Mouse (Mus musculus): ENCODE measurements around the gene Mrpl10.

Mrpl10 gene

DNA sequence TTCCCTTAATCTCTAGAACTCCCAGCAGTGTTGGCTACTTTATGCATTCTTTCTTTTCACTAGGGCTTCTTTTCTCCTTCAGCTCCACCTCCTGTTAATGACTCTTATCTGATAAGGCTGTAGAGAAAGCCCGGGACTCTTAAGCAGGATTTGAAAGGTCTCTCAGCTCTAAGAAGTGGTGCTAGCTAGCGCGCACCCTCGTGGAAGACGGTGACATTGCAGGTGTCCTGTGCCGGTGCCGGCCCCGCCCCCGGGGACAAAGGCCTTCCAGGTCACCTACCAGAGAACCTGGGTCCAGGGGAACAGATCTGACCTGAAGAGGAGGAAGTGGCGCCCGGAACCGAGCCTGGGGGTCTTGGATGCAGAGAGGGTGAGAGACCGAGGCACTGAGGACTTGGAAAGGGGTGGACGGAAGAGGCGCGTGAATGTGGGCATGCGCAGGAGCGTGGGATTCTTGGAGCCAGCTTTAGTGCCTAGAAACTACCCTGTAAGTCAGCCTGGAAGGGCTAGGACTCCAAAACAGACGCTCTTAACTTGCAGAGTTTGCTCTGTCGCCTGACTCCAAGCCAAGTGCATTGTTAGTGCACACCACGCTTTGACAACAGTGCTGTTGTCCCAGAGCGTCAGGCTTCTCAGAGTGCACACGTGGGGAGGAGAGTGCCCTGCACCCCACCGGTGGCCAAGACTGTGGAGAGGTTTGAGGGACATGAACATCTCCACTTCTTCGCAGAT is 11.5 kb upstream of the Mrpl10 start, which contains the start of gene Scrn2:
Gene Scrn2 (plus strand): TSS at position 253 of the 732 bp plus-strand sequence.
- DNase-seq = peak; percentile 92

DNA sequence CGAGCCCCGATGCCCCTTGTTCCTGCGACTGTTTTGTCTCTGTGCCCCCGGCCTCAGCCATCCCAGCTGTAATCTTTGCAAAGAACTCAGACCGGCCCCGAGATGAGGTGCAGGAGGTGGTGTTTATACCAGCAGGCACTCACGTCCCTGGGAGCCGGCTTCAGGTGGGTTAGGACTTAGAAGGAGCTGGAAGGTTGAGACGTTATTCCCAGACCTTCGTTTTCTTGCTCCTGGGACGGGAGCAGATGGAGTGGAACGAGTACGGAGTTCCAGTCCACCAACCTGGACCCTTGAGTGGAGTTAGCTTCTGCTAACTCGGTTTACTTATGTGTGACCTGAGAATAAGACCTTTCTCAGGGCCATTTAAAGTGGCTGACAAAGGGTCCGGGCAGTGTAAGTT is 10.9 kb upstream of the Mrpl10 start:
- no peak for DNase-seq

DNA sequence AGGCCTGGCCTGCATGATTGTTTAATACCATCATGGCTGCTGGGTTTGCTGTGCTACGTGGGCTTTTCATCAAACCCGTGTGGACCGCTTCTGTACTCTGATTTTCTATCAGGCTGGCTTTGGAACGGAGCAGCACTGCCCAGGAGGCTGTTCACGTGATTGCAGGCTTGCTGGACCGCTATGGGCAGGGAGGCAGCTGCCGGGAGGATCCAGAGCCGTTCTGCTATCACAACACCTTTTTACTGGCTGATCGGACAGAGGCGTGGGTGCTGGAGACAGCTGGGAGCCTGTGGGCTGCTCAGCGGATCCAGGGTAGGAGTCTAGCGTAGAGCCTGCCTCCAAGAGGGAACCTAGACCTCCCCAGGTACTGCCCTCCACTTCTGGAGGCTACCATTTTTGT is 9.4 kb upstream of the Mrpl10 start:
- peak; percentile 34 to 59 for DNase-seq

DNA sequence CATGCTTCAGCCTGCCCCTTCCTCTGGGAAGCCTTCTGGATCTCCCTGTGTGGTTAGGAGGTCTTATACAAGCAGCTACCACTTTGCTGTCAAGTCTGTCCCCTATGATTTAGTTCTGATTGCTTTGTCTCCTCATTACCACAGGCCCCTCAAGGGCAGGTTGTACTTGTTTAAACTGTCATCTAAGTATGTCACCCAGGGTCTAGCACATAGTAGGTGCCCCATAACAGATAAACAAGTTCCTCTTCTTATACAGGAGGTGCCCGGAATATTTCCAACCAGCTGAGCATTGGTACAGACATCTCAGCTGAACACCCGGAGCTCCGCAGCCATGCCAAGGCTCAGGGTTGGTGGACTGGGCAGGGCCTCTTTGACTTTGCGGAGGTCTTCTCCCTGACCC is 8.9 kb upstream of the Mrpl10 start:
- no peak for DNase-seq

DNA sequence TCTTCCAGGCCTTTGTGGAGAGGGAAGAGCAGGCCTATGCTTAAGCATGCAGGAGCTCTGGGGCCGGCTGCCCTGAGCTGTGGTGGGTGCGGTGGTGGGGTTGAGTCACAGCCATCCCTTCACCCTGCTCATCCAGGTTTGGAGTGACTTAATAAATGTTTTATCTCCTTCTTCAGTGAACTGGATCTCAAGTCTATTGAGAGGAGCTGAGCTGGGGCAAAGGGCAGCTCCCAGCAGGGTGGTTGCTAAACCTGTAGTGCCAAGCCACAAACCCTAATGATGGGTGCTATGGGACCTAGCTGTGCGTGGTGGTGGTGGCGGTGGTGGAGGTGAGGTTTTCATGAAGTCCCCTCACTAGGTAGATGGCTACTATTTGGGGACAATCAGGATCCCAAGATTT is 7.6 kb upstream of the Mrpl10 start:
- no peak for DNase-seq

DNA sequence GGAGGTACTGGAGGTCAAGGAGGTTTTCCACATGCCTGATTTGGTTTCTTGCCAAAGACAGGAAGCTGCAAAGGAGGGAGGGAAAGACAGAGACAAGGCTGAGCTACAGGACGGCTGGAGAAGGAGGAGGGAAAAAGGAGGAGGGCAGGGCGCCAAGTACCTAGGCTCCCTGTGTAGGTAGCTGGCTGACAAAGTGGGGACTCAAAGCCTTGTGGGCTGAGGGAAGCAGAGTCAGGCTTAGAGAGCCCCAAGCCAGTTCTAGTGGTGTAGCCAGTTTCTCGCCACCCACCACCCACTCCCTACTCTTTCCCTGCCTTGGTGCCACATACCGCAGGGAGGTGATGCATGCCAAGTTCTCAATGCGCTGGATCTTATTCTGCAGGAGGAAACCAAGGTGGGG is 5.2 kb upstream of the Mrpl10 start:
- peak in 1 of 2 experiments; percentile 32 for DNase-seq

DNA sequence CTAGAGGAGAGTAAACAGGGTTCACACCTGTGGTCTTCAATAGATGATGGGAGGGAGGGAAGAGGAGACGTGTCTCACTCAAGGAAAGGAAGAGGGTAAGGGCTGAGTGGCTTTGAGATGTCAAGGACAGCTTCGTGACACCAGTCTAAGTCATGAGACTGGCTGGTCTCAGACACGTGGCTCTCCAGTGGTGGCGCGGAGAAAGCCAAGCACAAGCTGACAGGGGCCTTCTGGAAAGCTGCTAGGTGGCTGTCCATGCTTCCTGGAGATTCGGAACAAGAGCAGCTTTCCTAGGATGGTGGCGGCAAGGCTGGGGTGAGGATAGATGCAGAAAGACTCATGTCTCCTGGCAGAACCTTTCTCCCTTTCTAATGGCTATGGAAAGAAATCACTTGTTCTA is 2.5 kb upstream of the Mrpl10 start:
- DNase-seq = no peak

DNA sequence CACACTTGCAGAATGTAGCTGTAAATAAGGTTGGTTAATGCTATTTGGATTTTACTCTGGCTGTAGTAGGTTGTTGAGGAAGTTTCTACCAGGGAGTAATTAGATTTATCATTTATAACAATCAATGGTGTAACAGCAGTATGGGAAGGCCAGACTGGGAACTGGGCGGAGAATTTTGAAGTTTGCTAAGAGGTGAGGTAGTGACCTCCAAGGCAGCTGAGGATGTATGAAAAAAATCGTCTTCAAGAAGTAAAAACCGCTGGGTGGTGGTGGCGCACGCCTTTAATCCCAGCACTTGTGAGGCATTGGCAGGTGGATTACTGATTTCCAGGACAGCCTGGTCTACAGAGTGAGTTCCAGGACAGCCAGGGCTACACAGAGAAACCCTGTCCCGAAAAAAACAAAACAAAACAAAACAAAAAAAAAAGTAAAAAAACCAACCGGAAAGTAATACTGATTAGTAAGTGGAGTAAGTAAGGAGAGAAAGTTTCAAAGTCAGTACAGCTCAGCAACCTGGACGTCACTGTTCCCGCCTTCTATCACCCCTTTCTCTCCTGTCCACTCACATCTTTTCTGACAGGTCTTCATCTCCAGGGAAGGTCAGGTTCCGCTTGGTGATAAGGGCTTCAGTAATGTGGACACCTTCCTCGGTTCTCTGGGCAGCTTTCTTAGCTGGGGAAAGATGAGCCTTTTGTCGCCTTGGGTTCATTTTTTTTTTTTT is 899 bp upstream of the Mrpl10 start:
- DNase-seq = no peak

DNA sequence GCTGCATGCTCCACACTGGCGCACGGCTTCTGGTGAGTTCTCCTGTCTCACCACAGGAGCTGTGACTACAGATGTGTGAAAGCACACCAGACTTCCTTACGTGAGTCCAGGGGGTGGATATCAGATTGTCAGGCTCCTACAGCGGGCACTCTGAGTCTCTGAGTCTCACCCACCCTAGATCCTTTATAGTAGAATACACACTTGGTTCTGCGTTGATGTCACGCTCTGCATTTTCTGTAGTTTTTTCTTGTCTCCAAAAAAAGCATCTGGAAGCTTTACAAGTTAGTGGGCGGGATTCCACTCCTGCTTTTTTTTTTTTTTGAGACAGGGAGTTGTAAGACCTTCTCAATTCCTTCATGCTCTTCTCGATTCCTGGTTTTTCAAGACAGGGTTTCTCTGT is 3.5 kb downstream of the Mrpl10 start:
- DNase-seq = no peak

DNA sequence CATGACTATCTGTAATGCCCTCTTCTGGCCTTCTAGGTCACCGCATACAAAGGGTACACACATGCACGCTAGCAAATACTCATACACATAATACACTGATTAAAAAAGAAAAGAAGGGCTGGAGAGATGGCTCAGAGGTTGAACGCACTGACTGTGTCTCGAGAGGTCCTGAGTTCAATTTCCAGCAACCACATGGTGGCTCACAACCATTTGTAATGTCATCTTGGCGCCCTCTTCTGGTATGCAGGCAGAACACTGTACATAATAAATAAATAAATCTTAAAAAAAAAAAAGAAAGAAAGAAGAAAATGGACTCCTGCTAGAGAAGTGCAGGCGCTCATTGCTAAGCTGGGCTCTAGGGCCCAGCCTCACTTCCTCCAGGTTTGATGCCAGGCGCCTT is 4.5 kb downstream of the Mrpl10 start:
- no peak for DNase-seq

DNA sequence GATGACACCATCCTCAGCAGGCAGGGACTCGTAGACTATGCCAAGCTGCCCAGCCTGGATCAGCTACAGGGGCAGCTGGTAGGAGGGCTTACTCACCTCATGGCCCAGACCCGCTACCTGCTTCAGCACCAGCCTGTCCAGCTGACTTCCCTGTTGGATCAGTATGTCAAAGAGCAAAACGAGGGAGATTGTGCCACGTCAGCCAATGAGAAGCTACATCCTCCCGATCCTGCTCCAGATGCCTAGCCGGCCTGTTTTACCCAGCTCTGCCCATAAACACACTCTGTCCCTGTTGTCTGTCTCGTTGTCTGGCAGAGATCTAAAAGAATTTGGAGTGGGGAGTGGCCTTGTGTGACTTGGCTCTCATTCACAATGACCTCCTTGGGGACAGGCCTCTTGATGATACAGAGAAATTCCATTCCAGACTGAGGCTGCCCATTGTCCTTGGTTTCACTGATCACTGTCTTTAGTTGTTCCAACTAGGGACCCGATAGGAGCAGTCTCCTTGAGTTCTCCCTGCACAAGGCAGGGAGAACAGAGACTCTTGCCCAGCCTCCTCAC is 6.8 kb downstream of the Mrpl10 start:
- no peak for DNase-seq

DNA sequence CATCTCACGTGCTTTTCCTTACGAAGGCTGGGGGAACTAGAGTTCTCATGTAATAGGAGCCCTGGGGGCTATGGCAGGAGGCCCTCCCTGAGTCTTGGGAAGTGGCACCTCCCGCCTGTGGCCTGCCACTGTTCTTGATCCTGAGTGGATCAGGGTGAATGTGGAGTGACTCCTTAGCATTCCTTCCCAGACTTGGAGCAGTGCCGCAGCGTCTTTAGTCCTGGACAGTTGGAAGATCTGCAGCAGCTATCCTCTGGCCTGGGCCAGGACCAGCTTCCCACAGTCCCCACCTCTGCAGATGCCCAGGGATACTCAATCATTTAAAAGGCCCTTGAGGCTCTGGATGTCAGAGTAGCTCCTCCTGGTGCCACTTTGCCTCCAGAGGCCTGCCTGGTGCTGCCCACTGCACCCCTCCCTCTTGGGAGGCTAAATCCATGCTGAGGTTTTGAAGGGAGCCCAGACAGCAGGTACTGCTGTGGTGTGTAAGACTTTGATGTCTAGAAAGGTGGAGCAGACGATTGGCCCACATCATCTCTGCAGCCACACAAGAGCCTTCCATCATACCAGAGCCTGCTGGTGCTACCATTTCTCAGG is 8.2 kb downstream of the Mrpl10 start:
- no peak for DNase-seq

DNA sequence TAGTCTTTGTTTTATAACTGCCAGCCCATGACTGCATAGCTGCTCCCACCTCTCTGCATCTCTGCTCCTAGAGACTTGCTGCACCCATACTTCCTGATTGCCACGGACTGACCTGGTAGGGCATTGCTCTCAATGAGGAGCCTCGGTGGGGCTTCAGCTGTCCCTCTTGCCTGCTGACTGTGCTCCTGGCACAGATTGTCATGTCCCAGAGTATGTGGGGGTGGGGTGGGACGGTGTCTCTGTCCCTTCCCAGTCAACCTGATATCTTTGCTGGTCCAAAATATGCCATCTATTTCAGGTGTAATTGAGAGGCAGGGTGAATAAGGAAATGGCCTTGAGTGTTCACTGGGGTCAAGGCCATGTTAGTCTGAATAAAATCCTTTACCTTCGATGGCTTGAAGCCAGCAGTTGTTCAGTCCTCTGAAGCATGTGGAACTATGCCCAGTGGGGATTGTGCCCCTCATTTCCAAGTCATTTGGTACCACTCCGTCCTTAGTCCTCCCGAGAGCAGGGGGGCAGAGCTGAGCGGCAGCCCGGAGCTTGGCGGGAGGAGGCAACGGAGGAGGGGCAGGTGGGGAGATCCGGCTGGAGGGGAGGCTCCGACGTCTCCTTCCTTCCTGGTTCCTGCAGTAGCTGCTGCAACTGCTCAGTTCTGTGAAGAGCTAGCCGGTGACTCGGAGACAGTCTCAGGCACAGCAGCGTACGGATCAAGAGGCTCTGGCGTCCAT is 9.0 kb downstream of the Mrpl10 start, which contains the start of gene Osbpl7:
Gene Osbpl7 (plus strand): TSS at position 413 of the 728 bp plus-strand sequence.
- peak; percentile 85 to 88 for DNase-seq

DNA sequence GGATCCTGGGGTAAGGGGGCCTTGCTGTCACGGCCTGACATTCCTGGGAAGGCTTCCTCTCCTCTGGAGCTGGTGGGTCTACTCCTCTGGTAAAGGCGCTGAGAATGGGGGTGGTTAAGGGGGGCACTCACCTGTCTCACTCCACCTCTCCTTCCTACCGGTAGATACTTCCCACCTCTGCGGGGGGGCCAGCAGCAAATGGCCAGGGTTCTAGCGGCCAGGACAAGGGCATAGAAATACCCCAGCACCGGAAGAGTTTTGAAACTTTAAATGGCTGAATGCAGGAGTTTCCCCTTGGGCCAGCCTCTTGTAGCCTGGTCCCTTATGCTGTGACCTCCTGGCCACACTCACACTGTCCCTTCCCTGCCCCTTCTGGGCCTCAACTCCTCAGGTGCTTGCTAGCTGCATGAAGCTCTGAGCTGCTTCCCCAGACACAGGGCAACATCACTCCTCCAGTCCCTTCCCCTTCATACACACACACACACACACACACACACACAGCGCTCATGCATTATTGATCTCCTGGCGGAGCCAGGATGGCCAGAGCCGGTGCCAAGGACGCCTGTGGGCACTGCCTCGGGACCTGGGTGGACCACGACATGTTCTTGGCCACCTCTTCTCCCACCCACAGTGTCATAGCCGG is 9.7 kb downstream of the Mrpl10 start:
- no peak for DNase-seq

DNA sequence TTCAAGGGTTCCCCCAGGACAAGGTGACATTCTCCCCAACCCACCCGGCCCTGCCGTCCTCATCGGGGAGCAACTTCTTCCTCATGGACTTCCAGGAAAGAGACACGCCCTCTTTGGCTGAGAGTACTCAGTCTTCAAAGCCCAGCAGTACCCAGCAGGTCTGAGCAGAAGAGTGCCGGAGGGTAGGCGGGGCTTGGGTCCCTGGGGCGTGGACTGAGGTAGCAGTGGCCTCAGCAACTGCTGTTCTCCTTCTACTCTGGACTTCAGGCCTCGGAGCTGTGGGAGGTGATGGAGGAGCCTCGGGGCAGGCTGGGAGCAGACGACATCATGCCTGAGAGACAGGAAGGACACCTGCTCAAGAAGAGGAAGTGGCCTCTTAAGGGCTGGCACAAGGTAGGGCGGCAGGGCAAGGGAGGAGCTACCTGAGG is 10.9 kb downstream of the Mrpl10 start:
- peak; percentile 40 to 62 for DNase-seq

DNA sequence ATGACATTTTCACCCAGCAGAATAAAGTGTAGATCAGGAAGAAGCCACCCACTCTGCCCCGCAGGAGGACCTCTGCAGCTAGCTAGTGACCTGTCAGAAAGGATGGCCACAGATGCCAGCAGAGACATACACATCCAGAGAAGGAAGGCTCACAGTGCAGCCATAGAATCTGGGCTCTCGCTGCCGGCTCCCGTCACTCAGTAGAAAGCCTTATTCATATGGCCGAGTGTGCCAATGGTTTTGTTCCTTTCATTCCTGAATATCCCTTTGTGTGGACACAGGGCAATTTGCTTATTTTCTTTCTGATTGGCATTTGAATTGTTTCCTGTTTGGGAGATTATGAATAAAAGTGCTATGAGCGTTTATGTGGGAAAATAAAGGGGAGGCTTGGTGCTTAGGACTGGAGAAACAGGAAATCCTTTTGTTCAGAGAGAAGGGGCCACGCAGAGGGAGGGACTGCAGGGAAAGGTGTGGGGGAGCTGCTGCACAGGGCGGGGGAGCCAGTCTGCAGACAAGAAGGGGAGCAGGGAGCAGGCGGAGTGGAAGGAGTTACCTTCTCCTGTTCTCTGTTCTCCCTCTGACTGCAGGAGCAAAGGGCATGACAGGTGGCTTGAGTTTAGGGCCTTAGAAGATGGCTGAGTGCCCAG is 22.0 kb downstream of the Mrpl10 start:
- DNase-seq = no peak

DNA sequence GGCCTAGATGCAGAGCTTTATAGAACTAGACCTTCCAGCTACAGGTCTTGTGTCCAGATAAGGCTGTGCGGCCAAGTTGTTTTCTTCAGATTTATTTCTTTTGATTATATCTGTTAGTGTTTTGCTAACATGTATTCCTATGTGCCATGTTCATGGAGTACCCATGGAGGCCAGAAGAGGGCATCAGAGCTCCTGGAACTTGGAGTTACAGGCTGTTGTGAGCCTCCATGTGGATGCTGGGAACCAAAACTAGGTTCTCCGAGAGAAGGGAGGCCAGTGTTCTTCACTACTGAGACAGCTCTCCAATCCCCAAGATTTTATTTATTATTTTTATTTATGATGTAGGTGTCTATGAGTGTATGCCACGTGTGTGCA is 22.5 kb downstream of the Mrpl10 start:
- DNase-seq = peak in 1 of 2 experiments; percentile 40

DNA sequence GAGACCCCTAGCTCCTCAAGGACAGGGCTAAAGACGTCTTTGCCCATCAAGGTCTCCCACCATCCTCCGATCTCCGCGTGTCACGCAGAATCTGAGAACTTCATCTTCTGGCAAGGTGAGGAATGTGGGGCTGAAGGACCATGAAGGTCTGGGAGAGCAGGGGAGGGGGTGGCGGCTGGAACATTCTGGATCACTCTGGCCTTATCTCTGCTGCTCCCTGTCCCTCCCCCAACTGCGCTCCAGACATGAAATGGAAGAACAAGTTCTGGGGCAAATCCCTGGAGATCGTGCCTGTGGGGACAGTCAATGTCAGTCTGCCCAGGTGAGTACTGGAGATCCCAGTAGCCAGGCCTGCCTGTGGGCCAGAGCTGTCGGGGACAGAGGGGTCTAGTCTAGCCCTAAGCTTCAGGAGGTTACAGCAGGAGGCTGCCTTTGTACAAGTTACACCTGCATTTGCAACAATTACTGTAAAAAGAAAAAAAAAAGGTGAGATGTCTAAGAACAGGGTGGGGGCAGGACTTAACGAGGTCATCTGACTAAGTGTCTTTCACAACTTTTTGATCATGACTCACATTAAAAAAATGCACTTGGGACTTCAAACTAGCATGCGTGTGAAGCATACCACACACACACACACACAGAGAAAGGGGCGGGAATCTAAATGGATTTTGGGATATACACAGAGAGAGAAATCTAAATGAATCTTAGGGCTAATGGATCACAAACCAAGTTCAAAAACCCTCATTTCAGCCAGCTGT is 24.4 kb downstream of the Mrpl10 start:
- DNase-seq = no peak

DNA sequence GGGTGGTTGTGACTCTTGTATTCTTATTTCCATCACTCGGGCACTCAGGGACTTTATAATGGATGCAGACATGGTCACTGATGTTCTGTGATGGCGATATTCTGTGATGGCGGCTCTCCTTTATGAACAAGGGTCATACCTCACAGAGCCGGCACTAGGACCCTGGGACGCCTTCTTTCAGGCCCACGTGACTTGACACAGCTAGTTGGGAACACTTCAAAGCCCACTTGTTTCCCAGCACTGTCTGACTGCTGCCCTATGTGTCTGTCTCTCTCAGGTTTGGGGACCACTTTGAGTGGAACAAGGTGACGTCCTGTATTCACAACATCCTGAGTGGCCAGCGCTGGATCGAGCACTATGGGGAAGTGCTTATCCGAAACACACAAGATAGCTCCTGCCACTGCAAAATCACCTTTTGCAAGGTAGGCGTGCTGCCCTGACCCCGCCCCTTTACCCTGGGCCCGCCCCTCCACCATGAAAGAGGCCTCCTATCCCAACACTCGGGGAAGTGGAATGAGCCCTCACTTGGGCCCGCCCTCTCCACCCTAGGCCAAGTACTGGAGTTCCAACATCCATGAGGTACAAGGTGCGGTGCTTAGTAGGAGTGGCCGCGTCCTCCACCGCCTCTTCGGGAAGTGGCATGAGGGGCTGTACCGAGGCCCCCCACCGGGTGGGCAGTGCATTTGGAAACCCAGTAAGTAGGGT is 25.4 kb downstream of the Mrpl10 start:
- DNase-seq = no peak

DNA sequence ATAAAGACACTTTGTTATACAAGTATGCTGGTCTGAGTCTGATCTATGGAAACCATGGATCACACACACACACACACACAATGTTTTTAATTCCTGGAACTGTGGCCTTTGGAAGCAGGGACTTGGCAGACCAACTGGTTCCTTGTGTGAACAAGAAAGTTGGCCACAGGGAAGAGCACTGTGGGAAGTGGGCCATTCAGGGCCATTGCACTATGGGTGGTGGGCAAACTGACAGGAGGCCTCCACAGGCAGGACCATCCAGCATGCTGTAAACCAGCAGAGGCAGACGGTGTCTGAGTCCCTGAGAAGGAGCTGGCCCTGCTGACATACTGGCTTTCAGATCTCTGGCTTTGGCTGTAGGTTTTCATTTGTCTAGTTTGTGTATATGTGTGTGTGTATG is 28.0 kb downstream of the Mrpl10 start:
- no peak for DNase-seq
